Mouse (Mus musculus): ENCODE data around the gene Prr7. TPM values are rescaled to one million over a fixed set of nuclear protein-coding genes. Genes with fewer than 3 reads are reported as not detected.

Prr7 gene
- total and polyA plus RNA-seq, 3 experiments: 2.7 to 8.7 TPM; not detected in 1

GRCm38 (mm10) chr13:55498906-55499305 lies 34.8 kb downstream of the Prr7 start:
- TF ChIP-seq E2F4 (IDR thresholded peaks at IDR 0.05; ENCODE audit: borderline replicate concordance, low read depth, low read length) (no peak), SIN3A (IDR thresholded peaks at IDR 0.05; ENCODE audit: low read length) (no peak), MXI1 (IDR thresholded peaks at IDR 0.05; ENCODE audit: low read depth, low read length) (no peak), POLR2AphosphoS2 (IDR thresholded peaks at IDR 0.05; ENCODE audit: low read length) (no peak), USF1 (IDR thresholded peaks at IDR 0.05; ENCODE audit: low read depth, low read length) (no peak), EP300 (IDR thresholded peaks at IDR 0.05; ENCODE audit: low read depth in 1 of 2, low read length in 2 of 2) (no peak), POLR2A (IDR thresholded peaks at IDR 0.05; ENCODE audit: control insufficient read depth in 1 of 2, insufficient read depth in 1 of 2, low read depth in 1 of 2, low read length in 2 of 2, poor library complexity in 1 of 2) (no peak)
- Histone ChIP-seq H3K4me3 (ENCODE audit: control insufficient read depth in 1 of 2, insufficient read depth in 1 of 2, low read depth in 2 of 2, low read length in 2 of 2) (no peak overlapping the region), H3K9ac (ENCODE audit: control insufficient read depth, low read depth, low read length, poor library complexity, severe bottlenecking) (no peak overlapping the region), H3K4me1 (ENCODE audit: control insufficient read depth in 1 of 2, insufficient read depth in 2 of 2, low read length in 2 of 2) (peaks cover 0 to 13% of the 10 kb centered on the region in 2 experiments; a peak in 2 of 4 replicates), H3K79me2 (ENCODE audit: control insufficient read depth, insufficient read depth, low read length, poor library complexity) (no peaks in the 10 kb centered on the region), H3K27me3 (ENCODE audit: control insufficient read depth in 1 of 2, insufficient read depth in 2 of 2, low read length in 2 of 2) (no peaks in the 10 kb centered on the region), H3K27ac (ENCODE audit: control insufficient read depth, low read depth, low read length) (no peak overlapping the region), H3K9me3 (replicated peaks; ENCODE audit: insufficient read depth, low read length) (no peaks in the 10 kb centered on the region), H3K36me3 (ENCODE audit: control insufficient read depth in 1 of 2, insufficient read depth in 2 of 2, low read length in 2 of 2) (peaks cover 0 to 11% of the 10 kb centered on the region in 2 experiments; a peak in 2 of 4 replicates)
- DNase-seq (ENCODE audit: low read depth, low spot score): no peak

- H3K36me3 ChIP-seq (ENCODE audit: control insufficient read depth in 1 of 2, insufficient read depth in 2 of 2, low read length in 2 of 2): peaks cover 0 to 5% of the 10 kb centered on the region in 2 experiments; a peak in 2 of 4 replicates
- H3K9me3 ChIP-seq (replicated peaks; ENCODE audit: insufficient read depth, low read length): no peaks in the 10 kb centered on the region
- H3K4me1 ChIP-seq (ENCODE audit: control insufficient read depth in 1 of 2, insufficient read depth in 2 of 2, low read length in 2 of 2): peaks cover 0 to 5% of the 10 kb centered on the region in 2 experiments; a peak in 1 of 4 replicates
- no peaks in the 10 kb centered on the region for H3K27me3 ChIP-seq (ENCODE audit: control insufficient read depth in 1 of 2, insufficient read depth in 2 of 2, low read length in 2 of 2)
- TF ChIP-seq E2F4 (IDR thresholded peaks at IDR 0.05; ENCODE audit: borderline replicate concordance, low read depth, low read length) (no peak), SIN3A (IDR thresholded peaks at IDR 0.05; ENCODE audit: low read length) (no peak)
- no peak overlapping the region for H3K4me3 ChIP-seq (ENCODE audit: control insufficient read depth in 1 of 2, insufficient read depth in 1 of 2, low read depth in 2 of 2, low read length in 2 of 2)
- no peaks in the 10 kb centered on the region for H3K79me2 ChIP-seq (ENCODE audit: control insufficient read depth, insufficient read depth, low read length, poor library complexity)
- no peak for DNase-seq (ENCODE audit: low read depth, low spot score)
- H3K27ac ChIP-seq (ENCODE audit: control insufficient read depth, low read depth, low read length): no peak overlapping the region
- no peak overlapping the region for H3K9ac ChIP-seq (ENCODE audit: control insufficient read depth, low read depth, low read length, poor library complexity, severe bottlenecking)
These were observed 36.5 kb downstream of the Prr7 start for GRCm38 (mm10) chr13:55500575-55500974.

DNA sequence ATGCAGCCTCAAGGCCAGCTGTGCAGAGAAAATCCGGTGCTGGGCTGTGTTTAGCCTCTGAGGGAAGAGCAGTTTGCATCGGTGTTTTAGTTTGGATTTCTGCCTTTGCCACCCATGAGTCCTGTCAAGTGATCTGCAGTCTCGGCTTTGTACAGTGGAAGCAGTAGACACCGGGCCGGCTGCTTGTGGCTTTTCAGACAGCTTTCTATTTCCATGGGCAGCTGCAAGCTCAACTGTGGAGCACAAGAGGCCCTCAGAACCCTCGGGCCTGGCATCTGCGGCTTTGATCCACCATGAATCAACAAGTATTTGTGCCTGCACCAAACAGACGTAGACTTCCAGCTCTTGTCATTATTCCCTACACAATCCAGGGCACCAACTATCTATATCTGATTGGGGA lies 38.3 kb downstream of the Prr7 start:
- TF ChIP-seq TAL1 (IDR thresholded peaks at IDR 0.05; ENCODE audit: low read length): no peak
- no peak for TF ChIP-seq ELF1 (IDR thresholded peaks at IDR 0.05; ENCODE audit: low read depth, low read length)
- no peak for TF ChIP-seq ZNF384 (IDR thresholded peaks at IDR 0.05; ENCODE audit: low read depth, low read length)
- no peak for TF ChIP-seq EP300 (IDR thresholded peaks at IDR 0.05; ENCODE audit: low read depth in 1 of 2, low read length in 2 of 2)
- TF ChIP-seq JUND (IDR thresholded peaks at IDR 0.05; ENCODE audit: low read depth, low read length): no peak
- TF ChIP-seq MEF2A (IDR thresholded peaks at IDR 0.05; ENCODE audit: extremely low read depth, insufficient replicate concordance, low read depth, low read length, poor library complexity, severe bottlenecking): no peak
- TF ChIP-seq MYC (IDR thresholded peaks at IDR 0.05; ENCODE audit: low read depth, low read length): no peak
- no peaks in the 10 kb centered on the region for H3K4me1 ChIP-seq (ENCODE audit: control insufficient read depth in 1 of 2, insufficient read depth in 2 of 2, low read length in 2 of 2)
- H3K4me3 ChIP-seq (ENCODE audit: control insufficient read depth in 1 of 2, insufficient read depth in 1 of 2, low read depth in 2 of 2, low read length in 2 of 2): no peak overlapping the region
- H3K36me3 ChIP-seq (ENCODE audit: control insufficient read depth in 1 of 2, insufficient read depth in 2 of 2, low read length in 2 of 2): no peaks in the 10 kb centered on the region
- H3K27me3 ChIP-seq (ENCODE audit: control insufficient read depth in 1 of 2, insufficient read depth in 2 of 2, low read length in 2 of 2): no peaks in the 10 kb centered on the region
- H3K9ac ChIP-seq (ENCODE audit: control insufficient read depth, low read depth, low read length, poor library complexity, severe bottlenecking): no peak overlapping the region
- no peak for DNase-seq (ENCODE audit: low read depth, low spot score)
- H3K27ac ChIP-seq (ENCODE audit: control insufficient read depth, low read depth, low read length): no peak overlapping the region
- no peaks in the 10 kb centered on the region for H3K9me3 ChIP-seq (replicated peaks; ENCODE audit: insufficient read depth, low read length)
- no peaks in the 10 kb centered on the region for H3K79me2 ChIP-seq (ENCODE audit: control insufficient read depth, insufficient read depth, low read length, poor library complexity)
